Mouse (Mus musculus) 3T3-L1 (cell line): ENCODE measurements around the gene Pitpnm2.
A peak's percentile ranks its signal among the peaks of the same experiment; 100 is the strongest.

Experiments used
- DNase-seq: peaks from one replicate; pipeline ENCODE4 v3.0.0-alpha.2; 2015; ENCODE audit warnings: low read depth, low spot score

The Pitpnm2 gene

DNA sequence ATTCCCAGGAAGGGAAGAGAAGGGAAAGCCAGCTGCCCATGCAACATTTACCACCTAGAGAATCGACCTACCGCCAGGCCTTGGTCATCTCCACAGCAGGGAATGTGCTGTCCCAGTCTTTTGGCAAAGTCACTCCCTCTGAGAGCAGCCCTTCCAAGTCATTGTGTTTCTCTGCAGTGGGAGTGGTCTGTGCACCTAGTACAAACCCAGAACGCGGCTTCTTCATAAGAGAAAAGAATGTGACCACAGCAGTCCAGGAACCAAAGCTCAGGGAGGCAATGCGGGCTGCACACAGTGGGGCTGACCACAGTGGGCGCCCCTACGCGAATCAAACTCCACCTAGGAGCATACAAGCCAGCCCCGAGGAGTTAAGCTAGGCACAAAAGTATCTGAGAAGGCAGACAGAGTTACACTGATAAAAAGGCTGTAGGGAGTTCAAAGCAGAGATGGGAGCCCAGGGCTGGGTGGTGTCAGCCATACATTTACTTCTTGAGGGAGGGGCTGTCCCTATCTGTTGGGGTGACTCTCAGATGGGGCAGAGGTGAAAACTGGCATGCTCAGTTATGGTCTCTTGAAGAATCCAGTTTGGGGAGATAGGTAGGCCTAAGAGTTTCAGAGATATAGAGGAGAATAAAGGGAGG lies 1.5 kb downstream of the Pitpnm2 start:
- no peak for DNase-seq

DNA sequence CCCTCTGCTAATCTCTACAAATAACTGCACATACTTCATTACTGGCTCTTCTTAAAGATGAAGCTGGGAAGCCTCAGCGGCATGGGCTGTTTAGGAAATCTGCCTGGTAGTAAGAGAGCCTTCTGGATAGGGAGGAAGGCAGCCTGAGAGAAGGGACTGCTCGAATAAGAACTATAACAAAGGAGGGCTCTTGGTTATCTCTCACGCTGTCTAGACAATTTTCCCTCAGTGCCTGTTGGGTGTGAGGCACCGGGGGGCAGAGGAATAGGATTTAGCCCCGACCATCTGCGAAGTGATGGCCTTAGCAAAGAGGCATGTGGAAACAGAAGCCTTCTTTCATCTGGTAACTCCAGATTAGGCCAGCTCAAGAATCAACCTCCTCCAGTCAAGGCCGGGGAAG lies 2.3 kb downstream of the Pitpnm2 start:
- no peak for DNase-seq

DNA sequence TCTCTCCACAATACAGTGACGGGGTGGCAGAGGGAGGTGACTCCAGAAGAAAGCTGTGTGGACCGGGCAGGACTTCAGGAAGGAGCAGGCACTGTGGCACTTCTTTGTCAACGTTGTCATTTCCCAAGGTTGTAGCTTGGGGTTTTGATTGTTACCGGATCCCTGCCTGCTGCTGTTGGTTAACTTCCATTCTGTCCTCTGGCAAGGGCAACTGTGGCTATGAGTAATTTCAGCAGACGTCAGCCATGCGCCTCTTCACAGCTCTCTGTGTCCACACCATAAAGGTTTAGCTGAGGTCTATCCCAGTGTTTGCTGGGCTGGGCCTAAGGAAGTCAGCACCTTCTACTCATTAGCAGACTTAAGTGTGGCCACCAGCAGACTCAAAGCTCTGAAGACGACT lies 4.7 kb downstream of the Pitpnm2 start:
- no peak for DNase-seq

DNA sequence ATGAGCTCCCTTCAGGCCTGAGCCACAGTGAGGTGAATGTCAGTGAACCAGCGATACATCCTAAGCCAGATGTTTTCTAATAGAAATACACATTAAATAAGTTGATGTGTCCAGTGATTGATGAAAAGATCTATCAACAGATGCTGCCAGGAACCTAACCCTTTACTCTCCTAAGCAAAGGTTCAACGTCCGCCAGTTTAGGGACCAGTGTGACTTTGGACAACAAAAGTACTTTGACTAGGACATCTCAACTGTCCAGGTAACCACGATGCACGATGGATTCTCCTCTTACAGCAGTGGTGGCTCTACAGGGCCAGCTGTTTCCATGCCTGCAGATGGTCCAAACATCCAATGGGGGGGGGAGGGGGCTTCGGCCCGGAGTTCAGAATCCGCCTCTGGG lies 5.1 kb downstream of the Pitpnm2 start:
- no peak for DNase-seq

GRCm38 (mm10) chr5:124243236-124243901 lies 6.2 kb downstream of the Pitpnm2 start:
- DNase-seq, result no peak

- no peak for DNase-seq
Observed at GRCm38 (mm10) chr5:124241686-124242444, 7.7 kb downstream of the Pitpnm2 start.

DNA sequence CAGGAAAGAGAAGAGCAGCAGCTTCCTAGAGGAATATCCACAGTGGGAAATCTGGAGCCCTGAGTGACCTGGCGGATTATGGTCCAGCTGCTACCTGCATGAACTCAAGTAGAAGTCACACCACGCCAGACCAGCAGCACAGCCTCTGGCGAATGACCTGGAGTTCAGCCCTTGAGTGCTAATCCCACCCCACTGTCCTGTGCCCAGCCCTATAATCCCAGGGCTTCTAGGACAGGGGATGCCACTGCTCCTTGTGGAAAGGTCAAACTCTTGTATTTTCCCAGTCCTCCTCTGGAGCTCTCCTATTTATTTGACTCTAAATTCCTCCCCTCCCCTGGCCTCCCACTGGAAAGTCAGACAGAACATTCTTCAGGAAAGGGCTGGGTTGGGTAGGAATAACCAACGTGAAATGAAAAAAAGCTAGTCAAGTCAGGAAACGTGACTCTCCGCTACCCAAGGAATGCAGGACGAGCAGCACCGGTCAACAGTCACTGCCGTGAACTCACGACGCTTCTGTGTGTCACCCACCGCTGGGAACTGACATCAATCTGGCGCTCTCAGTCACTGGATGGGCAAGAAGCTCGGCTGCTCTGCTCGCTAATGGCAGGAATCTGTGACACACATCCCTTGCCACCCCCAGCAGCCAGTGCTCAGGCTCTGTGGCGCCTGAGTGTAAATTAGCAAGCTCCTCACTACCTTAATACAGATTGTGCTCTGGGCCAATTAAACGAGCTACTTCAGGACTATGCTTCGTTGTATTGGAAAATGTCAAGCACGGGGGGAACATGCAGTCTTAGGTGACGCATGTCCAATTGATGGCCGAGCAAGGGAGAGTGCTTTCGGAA lies 8.5 kb downstream of the Pitpnm2 start:
- no peak for DNase-seq

- DNase-seq, result no peak
Observed at GRCm38 (mm10) chr5:124236180-124236579, 13.4 kb downstream of the Pitpnm2 start.

GRCm38 (mm10) chr5:124234778-124235177 lies 14.8 kb downstream of the Pitpnm2 start:
- no peak for DNase-seq

GRCm38 (mm10) chr5:124233874-124234661 lies 15.5 kb downstream of the Pitpnm2 start:
- DNase-seq, result no peak

DNA sequence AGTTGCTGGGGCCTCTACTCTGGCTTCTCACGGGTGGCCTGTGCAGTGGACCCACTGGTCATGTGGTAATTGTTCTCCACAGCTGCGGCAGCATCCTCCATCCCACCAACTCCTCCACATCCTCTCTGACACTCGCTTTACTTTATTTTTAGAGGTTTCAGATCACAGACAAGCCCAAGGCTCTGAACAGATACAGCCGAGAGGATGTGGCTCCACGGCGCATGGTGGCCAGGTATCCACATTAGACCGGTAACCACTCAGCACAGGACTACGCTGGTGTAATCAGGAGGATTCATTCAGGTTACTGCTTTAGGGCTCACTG lies 16.5 kb downstream of the Pitpnm2 start:
- DNase-seq, result no peak

DNA sequence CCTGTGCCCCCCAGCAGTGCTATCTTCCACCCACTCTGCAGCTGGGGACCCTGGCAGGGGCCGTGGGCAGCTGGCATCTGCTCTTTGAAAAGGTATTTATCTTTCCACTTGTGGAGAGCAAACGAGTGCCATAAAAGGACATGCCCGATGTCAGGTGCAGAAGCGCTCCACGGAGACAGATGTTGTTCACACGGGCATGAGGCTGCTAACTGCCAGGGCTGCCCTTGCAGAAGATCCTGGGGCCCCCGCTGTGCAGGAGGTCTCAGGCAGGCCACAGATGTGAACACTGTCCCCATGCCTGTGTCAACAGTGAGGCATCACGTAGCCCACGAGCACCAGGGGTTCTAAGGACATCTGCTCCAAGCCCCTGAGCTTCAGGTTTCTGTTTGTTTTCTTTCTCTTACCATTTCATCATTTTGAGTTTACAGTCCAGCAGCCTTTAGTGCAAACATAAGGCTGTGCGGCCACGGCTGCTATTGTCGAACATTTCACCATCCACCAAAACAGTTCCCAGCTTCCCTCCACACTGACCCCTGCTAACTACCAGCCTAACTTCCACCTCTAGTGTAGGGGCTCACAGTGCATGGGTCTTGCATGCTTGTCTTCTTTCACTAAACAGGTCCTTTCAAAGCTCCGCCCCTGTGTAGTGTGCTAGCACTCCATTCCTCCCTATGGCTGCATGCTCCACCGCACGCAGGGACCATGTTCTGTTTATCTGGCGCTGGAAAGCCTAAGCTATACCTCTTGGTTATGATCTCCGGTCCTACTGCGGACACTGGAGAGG lies 17.0 kb downstream of the Pitpnm2 start:
- DNase-seq, result no peak

- DNase-seq, result no peak
Observed at GRCm38 (mm10) chr5:124230461-124230860, 19.1 kb downstream of the Pitpnm2 start.

GRCm38 (mm10) chr5:124227193-124227592 lies 22.4 kb downstream of the Pitpnm2 start:
- peak; percentile 57 for DNase-seq

DNA sequence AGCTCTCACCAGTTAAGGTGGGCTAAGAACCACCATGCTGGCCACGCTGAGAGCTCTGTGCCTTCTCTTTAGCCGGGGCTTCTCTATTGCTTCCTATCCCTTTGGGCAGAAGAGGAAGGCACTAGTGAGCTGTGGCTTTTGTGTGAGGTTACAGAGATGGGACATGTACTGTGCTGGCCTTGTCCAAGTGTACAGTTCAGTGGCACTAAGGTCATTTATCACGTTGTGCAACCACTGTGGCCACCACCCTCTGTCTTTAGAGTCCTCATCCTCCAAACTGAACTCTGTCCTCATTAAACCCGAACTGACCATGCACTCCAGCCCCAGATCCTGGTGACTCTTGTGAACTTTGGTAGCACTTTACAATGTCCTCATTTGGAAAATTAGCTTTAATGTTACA lies 23.1 kb downstream of the Pitpnm2 start:
- no peak for DNase-seq

DNA sequence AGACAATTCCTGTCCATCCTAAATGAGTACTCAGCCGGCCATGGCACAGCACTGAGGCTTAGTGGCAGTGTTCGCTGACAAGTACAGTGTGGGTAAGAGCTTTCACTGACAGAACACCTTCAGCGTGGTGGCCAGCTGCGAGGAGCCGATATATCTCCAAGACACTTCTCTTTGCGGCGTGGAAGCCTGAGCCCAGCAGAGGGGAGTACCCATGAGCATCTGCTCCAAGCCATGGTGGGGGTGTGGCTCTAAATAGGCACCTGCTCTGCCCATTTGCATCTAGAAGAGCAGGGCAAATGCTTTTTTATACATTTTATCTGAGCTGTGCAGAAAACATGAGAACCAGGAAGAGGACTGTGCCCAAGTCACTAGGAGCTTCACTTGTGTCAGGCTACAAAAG lies 23.7 kb downstream of the Pitpnm2 start:
- DNase-seq, result no peak

- DNase-seq, result no peak
Observed at GRCm38 (mm10) chr5:124224321-124225092, 25.1 kb downstream of the Pitpnm2 start.

DNA sequence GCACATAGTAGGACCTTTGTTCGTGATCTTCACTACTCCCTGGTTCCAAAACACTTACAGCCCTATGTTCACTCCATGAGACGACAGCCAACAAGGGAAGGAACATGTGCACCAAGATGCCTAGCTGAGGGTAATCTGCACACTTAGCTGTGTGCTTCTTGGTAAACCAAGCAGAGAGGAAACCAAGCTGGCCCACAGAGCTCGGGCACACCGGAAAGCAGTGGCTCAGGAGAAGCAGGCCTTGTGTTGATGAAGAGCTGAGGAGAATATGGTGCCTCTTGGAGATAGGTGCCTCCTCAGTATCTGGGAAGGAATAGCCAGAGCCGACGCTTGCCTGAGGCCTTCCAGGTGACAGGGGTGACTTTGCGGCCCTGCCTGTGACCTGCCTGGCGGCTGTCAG lies 26.0 kb downstream of the Pitpnm2 start:
- no peak for DNase-seq

DNA sequence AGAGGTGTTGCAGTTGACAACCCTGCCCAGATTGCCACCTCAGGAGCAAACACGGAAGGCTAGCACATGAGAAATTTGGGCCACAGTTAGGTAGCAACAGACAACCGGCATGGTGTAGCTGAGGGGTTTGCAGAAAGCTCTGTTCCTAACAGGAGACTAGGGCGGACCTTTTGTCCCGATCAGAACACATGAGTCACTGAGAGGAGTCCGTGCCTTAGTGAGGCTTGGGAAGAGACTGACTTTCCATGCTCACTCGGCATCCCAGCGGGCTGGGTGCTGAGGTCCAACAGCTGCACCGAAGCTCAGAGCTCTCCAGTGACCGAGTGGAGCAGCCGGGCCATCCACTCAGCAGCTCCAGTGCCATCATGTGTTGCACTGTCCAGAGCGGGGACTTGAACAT lies 26.9 kb downstream of the Pitpnm2 start:
- DNase-seq, result no peak

DNA sequence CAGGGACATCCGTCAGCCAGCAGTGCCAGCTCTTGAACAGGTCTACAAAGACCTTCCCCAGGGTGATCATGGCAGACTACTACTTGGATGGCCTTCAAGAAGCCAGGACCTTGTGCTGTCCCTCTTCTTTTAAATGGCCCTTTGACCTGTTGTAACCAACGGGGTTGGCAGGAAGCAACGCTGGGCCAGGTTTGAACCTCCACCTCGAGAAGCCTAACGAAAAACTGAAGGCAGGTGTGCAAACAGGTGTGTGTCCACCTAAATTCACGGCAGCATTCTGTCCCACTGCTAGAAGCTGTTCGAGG lies 27.9 kb downstream of the Pitpnm2 start:
- DNase-seq, result no peak
